Mouse (Mus musculus): Measurements from ENCODE around the gene Cyp4f39.

GRCm38 (mm10) chr17:32416771-32417170 lies 35.8 kb upstream of the Cyp4f39 start:
- no peak for TF ChIP-seq POLR2A (IDR thresholded peaks at IDR 0.05; ENCODE audit: insufficient read depth, low read length)
- TF ChIP-seq EP300 (IDR thresholded peaks at IDR 0.05; ENCODE audit: insufficient read depth, low read depth, low read length), result no peak
